Mouse (Mus musculus) urinary bladder, postnatal 10 days (tissue): ENCODE measurements around the gene Gpr31b.
"Not testable (repeated sequence)": the region's sequence is repeated elsewhere in the genome, so short reads cannot be mapped to it uniquely, and the experiment has no call there.

Source experiments
- DNase-seq: peaks from one replicate; pipeline ENCODE4 v3.0.0; 2022; ENCODE audit warnings: low spot score

Gene Gpr31b

DNA sequence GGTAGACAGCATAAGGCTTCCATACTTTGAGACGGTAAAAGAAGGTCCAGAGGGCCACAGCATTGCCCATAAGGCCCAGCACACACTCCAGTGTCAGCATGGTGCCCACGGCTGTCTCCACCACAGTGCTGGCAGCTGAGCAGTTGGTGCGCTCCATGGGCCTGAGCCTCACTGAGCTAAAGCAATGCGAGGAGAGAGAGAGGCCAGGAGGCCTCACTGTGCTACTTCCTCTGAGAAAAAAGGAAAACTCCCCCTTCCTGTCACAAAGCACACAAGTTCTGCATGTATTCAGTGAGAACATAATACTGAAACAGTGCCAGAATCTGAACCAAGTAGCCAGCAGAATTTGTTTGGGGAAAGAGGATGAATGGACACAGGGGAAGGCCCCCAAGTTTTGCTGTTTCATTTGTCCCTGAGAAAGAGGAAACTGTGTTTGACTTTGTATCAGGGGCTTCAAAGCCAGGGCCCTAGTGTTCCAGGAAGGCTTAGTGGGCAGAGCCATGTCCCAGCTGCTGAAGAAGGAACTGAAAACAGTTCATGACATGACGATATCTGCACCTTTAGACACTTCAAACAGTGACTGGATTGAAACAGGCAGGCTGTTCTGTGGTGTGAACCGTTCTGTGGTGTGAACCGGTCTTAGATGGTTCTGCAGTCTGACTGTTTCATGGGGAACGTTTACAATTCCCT is at the start of gene Gpr31b:
Gene Gpr31b, minus strand, starts transcription at position 173 of the 690 bp plus-strand sequence.
- DNase-seq: not testable (repeated sequence)

DNA sequence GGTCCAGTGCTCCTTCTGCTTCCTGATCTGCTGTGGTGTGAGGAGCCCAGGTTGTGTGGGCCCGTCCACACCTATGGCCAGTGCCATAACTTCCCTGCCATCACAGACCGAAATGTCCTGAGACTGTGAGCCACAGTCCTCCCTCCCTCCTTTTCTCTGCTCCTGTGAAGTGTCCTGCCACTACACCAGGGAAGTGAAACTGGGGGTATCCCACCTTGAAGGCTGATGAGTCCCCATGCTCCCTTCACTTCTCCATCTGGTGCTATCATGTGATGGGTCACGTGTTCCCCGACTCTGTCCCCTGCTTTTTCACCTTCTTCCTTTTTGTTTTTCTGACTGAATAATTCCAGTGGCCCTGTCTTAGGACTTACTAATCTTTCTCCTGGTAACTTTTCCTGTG is 40.9 kb upstream of the Gpr31b start:
- DNase-seq: not testable (repeated sequence)

DNA sequence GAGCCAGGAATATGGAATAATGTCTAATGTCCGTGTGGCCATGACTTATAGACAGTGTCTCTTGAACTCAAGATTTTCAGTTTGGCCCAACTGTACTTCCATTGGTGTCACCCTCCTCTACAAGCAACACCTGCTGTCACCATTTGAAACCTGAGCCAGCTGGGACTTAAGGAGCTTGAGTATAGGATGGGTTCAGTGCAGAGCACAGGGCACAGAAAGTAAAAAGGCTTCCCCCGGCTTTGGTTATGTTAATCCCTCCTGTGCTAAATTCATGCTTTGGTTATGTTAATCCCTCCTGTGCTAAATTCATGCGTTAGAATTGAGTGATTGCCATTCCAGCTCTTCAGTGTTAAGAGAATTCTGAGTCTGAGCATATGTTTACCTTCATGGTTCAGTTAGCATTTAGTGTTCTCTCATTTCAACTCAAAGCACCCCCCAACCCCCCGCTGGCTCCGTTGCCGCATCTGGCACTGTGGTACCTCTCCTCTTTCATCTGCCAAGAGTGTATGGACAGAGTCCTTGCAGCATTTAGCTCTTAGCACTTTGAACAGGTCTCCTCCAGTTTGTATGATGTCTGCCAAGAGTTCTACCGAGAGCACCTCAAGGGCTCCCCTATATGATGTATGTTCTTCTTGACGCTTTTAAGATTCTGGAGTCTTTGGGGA is 40.1 kb upstream of the Gpr31b start:
- not testable (repeated sequence) for DNase-seq

- not testable (repeated sequence) for DNase-seq
Measured at GRCm38 (mm10) chr17:13091510-13091909, 39.4 kb upstream of the Gpr31b start.

DNA sequence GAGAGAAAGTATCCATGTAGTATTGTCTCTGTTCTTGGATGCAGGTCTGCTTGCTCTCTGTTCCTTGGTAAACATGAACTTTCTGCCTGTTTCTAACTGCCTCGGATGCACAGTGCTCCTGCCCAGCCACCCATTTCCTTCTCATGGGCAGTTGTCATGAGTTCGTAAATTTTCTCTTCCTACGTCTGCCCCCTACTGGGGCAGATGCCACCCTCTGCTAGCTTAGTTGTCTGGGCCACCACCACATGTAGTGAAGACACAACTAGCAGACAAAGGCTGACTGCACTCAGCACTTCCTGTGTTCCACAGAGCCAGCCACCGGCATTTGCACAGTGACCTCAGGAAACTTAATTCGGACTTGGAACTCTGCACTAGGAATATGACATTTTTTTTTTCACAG is 17.1 kb upstream of the Gpr31b start:
- DNase-seq: not testable (repeated sequence)

DNA sequence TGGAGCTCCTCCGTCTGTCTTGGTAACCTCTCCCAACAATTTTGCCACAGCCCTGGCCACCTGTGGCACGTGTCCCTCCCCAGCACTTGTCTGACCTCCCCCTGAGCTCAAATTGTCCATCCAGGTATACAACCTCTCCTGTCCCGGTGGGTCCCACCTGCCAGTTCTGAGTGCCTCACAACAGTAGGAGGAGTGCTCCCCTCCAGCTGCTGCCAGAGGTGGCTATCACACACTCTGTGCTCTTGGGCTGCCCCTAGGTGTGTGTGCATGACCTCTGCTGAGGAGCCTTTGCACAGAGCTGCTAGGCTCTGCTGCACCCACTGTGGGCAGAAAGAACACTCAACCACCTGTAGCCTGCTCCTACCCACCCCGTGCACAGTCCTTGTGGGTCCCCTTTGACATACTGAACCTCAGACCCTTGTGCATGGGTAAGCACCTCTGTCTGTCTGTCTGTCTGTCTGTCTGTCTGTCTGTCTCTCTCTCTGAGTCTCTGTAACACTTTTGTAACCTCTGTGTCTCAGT is 15.8 kb upstream of the Gpr31b start:
- DNase-seq: not testable (repeated sequence)

- DNase-seq: not testable (repeated sequence)
Measured at GRCm38 (mm10) chr17:13062882-13063281, 10.8 kb upstream of the Gpr31b start.

DNA sequence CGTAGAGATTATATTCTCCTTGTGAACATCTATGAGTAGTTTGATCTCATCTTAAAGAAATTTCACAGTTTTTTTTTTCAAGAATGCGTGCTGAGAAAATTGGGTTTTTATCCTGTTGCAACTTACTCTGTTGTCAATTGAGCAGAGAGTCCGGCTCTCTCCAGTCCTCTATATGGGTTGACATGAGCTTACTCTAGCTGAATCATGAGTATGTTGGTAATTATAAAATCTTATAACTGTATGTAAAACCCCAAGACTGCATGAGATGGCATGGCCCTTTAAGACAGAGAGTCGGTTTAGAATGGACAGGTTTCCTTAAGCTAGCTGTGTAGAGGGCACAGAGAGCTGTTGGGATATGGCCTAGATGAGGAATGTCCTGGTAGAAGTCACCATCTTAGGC is 8.7 kb upstream of the Gpr31b start, which contains the start of gene Tcp10b:
Gene Tcp10b, plus strand, starts transcription at position 301 of the 400 bp plus-strand sequence.
- DNase-seq: not testable (repeated sequence)

DNA sequence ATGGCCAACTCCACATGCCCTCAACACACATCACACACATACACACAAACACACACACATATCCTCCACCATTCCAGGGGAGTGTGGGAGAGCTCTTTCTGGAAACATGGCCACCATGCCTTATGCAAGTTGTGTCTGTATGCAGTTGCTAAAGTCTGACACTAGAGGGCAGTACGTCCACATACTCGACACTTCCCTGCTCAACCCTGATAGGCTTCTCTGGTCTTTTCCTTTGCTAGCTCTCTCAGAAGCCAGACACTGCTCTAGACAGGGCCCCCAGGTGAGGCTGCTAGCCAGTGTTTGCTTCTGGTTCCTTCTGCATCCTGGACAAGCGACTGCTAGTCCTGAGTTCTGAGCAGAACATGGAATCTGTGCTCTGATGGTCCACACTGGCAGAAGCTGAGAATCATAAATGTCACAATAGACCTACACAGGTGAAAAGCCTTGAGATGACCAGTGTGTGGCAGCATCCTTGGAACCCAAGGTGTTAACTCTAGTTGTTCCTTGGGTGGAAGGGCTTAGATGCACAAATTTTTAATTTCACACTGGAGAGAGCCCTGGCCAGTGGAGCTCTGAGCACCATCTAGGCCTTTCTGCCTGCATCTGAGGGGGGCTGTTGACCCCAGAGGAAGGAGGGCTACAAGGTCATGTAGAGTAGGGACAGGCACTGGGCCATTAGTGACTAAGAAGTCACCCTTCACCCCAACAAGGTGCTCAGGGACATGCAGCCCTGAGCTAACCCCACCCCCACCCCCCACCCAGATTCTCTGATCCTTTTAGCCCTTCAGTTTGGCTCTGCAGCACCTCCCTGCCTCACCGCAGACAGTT is 8.0 kb downstream of the Gpr31b start:
- DNase-seq: not testable (repeated sequence)

- DNase-seq: not testable (repeated sequence)
Measured at GRCm38 (mm10) chr17:13036627-13037192, 15.4 kb downstream of the Gpr31b start.

DNA sequence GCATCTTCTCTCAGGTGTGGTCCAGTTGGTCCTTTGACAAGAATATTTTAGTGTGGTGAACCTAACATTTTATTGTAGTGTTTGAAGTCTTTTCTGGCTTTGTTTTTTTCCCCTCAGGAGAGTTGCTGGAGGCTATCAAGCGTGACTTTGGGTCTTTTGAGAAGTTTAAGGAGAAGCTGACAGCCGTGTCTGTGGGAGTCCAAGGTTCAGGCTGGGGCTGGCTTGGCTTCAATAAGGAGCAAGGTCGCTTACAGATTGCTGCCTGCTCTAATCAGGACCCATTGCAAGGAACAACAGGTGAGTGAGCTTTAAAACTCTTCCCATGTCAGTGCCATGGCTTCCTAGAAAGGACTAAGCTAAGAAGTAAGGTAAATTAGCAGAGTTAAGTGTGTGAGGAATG is 38.8 kb downstream of the Gpr31b start:
- no peak for DNase-seq

DNA sequence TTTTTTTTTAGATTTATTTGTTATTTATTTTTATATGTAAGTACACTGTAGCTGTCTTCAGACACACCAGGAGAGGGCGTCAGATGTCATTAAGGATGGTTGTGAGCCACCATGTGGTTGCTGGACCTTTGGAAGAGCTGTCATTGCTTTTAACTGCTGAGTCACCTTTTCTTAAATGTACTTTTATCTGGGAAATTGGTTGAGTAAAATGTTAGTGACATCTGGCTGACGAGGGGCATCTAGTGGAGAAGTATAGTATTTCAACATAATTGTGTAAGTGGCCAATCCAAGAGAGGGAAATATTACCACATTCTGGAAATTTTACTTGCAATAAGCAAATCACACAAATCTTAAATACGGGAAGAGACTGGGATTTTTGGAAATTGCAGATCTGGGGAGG is 42.2 kb downstream of the Gpr31b start:
- DNase-seq: no peak

DNA sequence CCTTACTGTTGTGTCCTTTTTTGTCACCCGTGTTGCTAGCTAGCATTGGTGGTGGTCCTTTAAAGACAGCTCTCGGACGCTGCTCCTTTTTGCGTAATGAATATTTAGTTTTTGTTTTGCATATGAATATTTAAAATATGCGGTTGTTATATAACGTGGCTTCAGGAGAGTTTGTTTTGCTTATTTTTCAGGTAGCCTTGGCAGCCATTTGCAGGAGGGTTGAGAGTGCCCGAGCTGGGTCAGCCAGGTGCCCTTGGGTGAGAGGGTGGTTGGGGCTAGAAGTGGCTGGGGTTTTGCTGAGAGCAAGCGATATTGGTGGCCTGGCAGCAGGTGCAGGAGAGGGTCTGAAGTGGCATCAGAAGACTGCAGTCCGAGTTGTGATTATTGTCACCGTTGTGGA is 43.6 kb downstream of the Gpr31b start:
- no peak for DNase-seq

GRCm38 (mm10) chr17:13007730-13008425 is 44.2 kb downstream of the Gpr31b start:
- peak; percentile 96 for DNase-seq

GRCm38 (mm10) chr17:13006984-13007383 is 45.1 kb downstream of the Gpr31b start:
- DNase-seq: no peak

DNA sequence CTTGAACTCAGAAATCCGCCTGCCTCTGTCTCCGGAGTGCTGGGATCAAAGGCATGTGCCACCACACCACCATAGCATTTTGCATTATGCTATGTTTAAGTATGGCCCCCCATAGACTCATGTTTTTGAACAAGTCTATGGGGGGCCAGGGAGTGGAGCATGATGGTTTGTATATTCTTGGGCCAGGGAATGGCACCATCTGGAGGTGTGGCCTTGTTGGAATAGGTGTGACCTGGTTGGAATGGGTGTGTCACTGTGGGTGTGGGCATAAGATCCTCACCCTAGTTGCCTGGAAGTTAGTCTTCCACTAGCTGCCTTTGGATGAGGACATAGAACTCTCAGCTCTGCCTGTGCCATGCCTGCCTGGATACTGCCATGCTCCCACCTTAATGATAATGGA is 45.5 kb downstream of the Gpr31b start, which contains the start of gene Sod2:
Gene Sod2, plus strand, starts transcription at position 301 of the 400 bp plus-strand sequence.
- DNase-seq: not testable (repeated sequence)

DNA sequence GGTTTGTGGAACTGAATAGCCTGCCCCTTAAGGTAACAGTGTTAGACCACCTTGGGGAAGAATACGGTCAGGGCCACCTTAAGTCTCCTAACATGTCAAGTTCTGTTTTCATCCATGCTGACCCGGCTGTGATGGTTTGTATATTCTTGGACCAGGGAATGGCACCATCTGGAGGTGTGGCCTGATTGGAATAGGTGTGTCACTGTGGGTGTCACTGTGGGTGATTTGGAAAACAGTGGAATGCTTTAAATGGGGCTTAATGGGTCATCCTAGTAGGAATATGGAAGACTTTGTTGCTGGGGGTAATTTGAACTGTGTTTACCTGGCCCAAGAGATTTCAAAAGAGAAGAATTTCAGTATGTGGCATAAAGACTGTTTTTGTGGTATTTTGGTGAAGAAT is 47.7 kb downstream of the Gpr31b start:
- not testable (repeated sequence) for DNase-seq

DNA sequence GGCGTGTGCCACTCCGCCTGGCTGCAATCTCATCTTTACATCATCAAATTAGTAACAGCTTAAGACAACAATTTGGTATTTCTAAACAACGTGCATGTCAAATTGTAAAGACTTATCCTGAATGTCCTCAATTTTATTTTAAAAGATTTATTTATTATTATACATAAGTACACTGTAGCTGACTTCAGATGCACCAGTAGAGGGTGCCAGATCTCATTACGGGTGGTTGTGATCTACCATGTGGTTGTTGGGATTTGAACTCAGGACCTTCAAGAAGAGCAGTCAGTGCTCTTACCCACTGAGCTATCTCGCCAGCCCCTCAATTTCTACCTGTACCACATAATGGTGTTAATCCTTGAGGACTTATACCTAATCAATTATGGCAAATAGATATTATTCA is 49.9 kb downstream of the Gpr31b start:
- not testable (repeated sequence) for DNase-seq
